Mouse (Mus musculus) adrenal gland, postnatal 10 days (tissue): ENCODE results near the gene Abcb11. TPM values are rescaled to one million over a fixed set of nuclear protein-coding genes. Genes with fewer than 3 reads are reported as not detected.

Source experiments
- DNase-seq: peaks from one replicate; pipeline ENCODE4 v3.0.0; 2021; ENCODE audit warnings: mixed read lengths
- total RNA-seq, 2 experiments: library from RNA; stranded (reverse); gene quantifications; 2 replicates each; pipeline ENCODE4 v1.2.3; 2021

Gene Abcb11
- total RNA-seq, 2 experiments from 2014 or later = 11.2 to 27.0 TPM

- DNase-seq = no peak
Observed at GRCm38 (mm10) chr2:69264069-69264618, 78.3 kb downstream of the Abcb11 start.

GRCm38 (mm10) chr2:69248221-69248755 is 94.1 kb downstream of the Abcb11 start:
- DNase-seq = no peak

GRCm38 (mm10) chr2:69247081-69247480 is 95.3 kb downstream of the Abcb11 start:
- no peak for DNase-seq

- no peak for DNase-seq
Observed at GRCm38 (mm10) chr2:69244924-69245323, 97.5 kb downstream of the Abcb11 start.

GRCm38 (mm10) chr2:69239315-69239714 is 103.1 kb downstream of the Abcb11 start:
- DNase-seq = no peak

- no peak for DNase-seq
Observed at GRCm38 (mm10) chr2:69234976-69235678, 107.3 kb downstream of the Abcb11 start.

- no peak for DNase-seq
Observed at GRCm38 (mm10) chr2:69232101-69232500, 110.3 kb downstream of the Abcb11 start.

GRCm38 (mm10) chr2:69230137-69230536 is 112.3 kb downstream of the Abcb11 start:
- DNase-seq = no peak

GRCm38 (mm10) chr2:69228635-69229034 is 113.8 kb downstream of the Abcb11 start:
- no peak for DNase-seq

GRCm38 (mm10) chr2:69226876-69227275 is 115.5 kb downstream of the Abcb11 start:
- no peak for DNase-seq

- DNase-seq = no peak
Observed at GRCm38 (mm10) chr2:69224724-69225123, 117.7 kb downstream of the Abcb11 start.

- no peak for DNase-seq
Observed at GRCm38 (mm10) chr2:69222815-69223214, 119.6 kb downstream of the Abcb11 start.

GRCm38 (mm10) chr2:69221868-69222416 is 120.5 kb downstream of the Abcb11 start:
- no peak for DNase-seq

GRCm38 (mm10) chr2:69215242-69215641 is 127.2 kb downstream of the Abcb11 start:
- no peak for DNase-seq

- DNase-seq = no peak
Observed at GRCm38 (mm10) chr2:69212652-69213051, 129.8 kb downstream of the Abcb11 start.

GRCm38 (mm10) chr2:69210773-69211172 is 131.6 kb downstream of the Abcb11 start, which contains the start of gene G6pc2:
TSS of gene G6pc2 (plus strand) at chr2:69211073.
- DNase-seq = no peak

GRCm38 (mm10) chr2:69209684-69210083 is 132.7 kb downstream of the Abcb11 start:
- DNase-seq = no peak

GRCm38 (mm10) chr2:69206523-69206922 is 135.9 kb downstream of the Abcb11 start:
- no peak for DNase-seq

- peak; percentile 91 for DNase-seq
Observed at GRCm38 (mm10) chr2:69205791-69206351, 136.5 kb downstream of the Abcb11 start, which contains the start of gene Spc25. TSS of gene Spc25 (minus strand) at chr2:69206194.

GRCm38 (mm10) chr2:69205185-69205584 is 137.2 kb downstream of the Abcb11 start:
- DNase-seq = no peak

- no peak for DNase-seq
Observed at GRCm38 (mm10) chr2:69193555-69193954, 148.9 kb downstream of the Abcb11 start.

- no peak for DNase-seq
Observed at GRCm38 (mm10) chr2:69191059-69191458, 151.4 kb downstream of the Abcb11 start.

- DNase-seq = no peak
Observed at GRCm38 (mm10) chr2:69189222-69189621, 153.2 kb downstream of the Abcb11 start.
